Mouse (Mus musculus): ENCODE measurements around the gene Iqch. TPM values are rescaled to one million over a fixed set of nuclear protein-coding genes. Genes with fewer than 3 reads are reported as not detected.
A peak's percentile ranks its signal among the peaks of the same experiment; 100 is the strongest.
"Not testable (repeated sequence)": the region's sequence is repeated elsewhere in the genome, so short reads cannot be mapped to it uniquely, and the experiment has no call there.

The Iqch gene
- polyA plus RNA-seq, 1 experiment from 2014 or later: 0.15 TPM

DNA sequence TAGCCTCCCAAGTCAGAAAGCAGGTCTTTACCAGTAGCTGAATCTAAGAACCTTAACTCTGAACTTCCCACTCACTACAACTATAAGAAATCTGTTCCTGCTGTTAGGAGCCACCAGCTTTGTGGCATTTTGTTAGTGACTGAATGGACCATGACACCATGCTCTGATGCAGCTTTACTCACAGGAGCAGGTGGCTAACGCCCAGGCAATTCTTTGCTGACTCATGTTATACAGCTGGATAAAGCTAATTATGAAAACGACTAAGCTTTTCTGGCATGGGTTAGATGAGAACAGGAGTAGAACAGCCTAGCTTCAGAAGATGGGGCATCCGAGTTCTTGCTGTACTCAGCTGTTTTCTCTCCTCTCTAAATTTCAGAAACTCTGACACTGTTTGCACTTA is 48.7 kb downstream of the Iqch start:
- no peak overlapping the region for H3K9ac ChIP-seq (replicated peaks)
- H3K9me3 ChIP-seq: no peaks in the 10 kb centered on the region
- 78% methylated on average over 3 of the region's 3 CpGs for WGBS
- H3K4me3 ChIP-seq (replicated peaks): no peak overlapping the region
- no peaks in the 10 kb centered on the region for H3K4me1 ChIP-seq (replicated peaks)
- no peaks in the 10 kb centered on the region for H3K36me3 ChIP-seq
- H3K4me2 ChIP-seq (replicated peaks): no peak overlapping the region
- H3K27ac ChIP-seq: no peak overlapping the region
- ATAC-seq: no peak
- peaks cover 3% of the 10 kb centered on the region for H3K27me3 ChIP-seq

GRCm38 (mm10) chr9:63550701-63551100 is 51.6 kb downstream of the Iqch start:
- not testable (repeated sequence) for H3K36me3 ChIP-seq; H3K4me3 ChIP-seq (replicated peaks); H3K27ac ChIP-seq; H3K9ac ChIP-seq (replicated peaks); ATAC-seq; H3K4me1 ChIP-seq (replicated peaks); H3K27me3 ChIP-seq; H3K9me3 ChIP-seq; H3K4me2 ChIP-seq (replicated peaks)
- WGBS: 84% methylated on average over 6 of the region's 6 CpGs

DNA sequence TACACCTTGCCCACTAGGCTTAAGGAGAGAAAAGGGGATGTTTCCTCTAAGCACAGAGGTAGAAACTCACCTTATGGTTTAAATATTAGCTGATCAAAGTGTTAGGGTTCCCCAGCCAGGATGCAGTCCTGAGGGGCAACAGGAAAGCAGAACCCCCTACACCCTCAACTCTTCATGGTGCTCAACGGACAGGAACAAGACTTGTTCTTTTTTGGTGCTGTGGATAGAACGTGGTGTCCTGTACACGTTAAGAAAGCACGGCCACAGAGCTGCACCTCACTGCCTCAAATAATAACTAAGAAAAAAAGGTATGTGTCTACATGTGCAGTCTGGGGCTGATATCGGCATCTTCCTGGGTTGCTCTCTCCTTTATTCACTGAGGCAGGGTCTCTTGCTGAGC is 53.3 kb downstream of the Iqch start:
- H3K9me3 ChIP-seq: no peaks in the 10 kb centered on the region
- no peak for ATAC-seq
- no peaks in the 10 kb centered on the region for H3K36me3 ChIP-seq
- H3K4me2 ChIP-seq (replicated peaks): no peak overlapping the region
- 93% methylated on average over 5 of the region's 5 CpGs for WGBS
- H3K9ac ChIP-seq (replicated peaks): no peak overlapping the region
- H3K4me1 ChIP-seq (replicated peaks): no peaks in the 10 kb centered on the region
- H3K27ac ChIP-seq: no peak overlapping the region
- no peak overlapping the region for H3K4me3 ChIP-seq (replicated peaks)
- no peaks in the 10 kb centered on the region; the same call in 1 of the 2 replicates for H3K27me3 ChIP-seq

GRCm38 (mm10) chr9:63541926-63542325 is 60.4 kb downstream of the Iqch start:
- H3K27ac ChIP-seq: no peak overlapping the region
- H3K4me3 ChIP-seq (replicated peaks): no peak overlapping the region
- no peaks in the 10 kb centered on the region for H3K4me1 ChIP-seq (replicated peaks)
- H3K9me3 ChIP-seq: no peaks in the 10 kb centered on the region
- ATAC-seq: no peak
- no peak overlapping the region for H3K9ac ChIP-seq (replicated peaks)
- no peak overlapping the region for H3K4me2 ChIP-seq (replicated peaks)
- H3K27me3 ChIP-seq: peaks cover 6% of the 10 kb centered on the region; the same call in 1 of the 2 replicates
- no peaks in the 10 kb centered on the region for H3K36me3 ChIP-seq
- WGBS: 67% methylated on average over 7 of the region's 7 CpGs

GRCm38 (mm10) chr9:63541301-63541700 is 61.0 kb downstream of the Iqch start:
- Histone ChIP-seq H3K36me3 (no peaks in the 10 kb centered on the region), H3K27me3 (peaks cover 6% of the 10 kb centered on the region; the same call in 1 of the 2 replicates), H3K4me1 (replicated peaks) (no peaks in the 10 kb centered on the region), H3K9ac (replicated peaks) (no peak overlapping the region), H3K27ac (no peak overlapping the region), H3K9me3 (no peaks in the 10 kb centered on the region), H3K4me3 (replicated peaks) (no peak overlapping the region), H3K4me2 (replicated peaks) (no peak overlapping the region)
- no peak for ATAC-seq
- 84% methylated on average over 7 of the region's 7 CpGs for WGBS

- H3K36me3 ChIP-seq: no peaks in the 10 kb centered on the region
- peaks cover 9% of the 10 kb centered on the region; the same call in 1 of the 2 replicates for H3K27me3 ChIP-seq
- H3K27ac ChIP-seq: no peak overlapping the region
- H3K4me2 ChIP-seq (replicated peaks): no peak overlapping the region
- H3K9ac ChIP-seq (replicated peaks): no peak overlapping the region
- no peaks in the 10 kb centered on the region for H3K9me3 ChIP-seq
- no peak overlapping the region for H3K4me3 ChIP-seq (replicated peaks)
- WGBS: 91% methylated on average over 4 of the region's 4 CpGs
- ATAC-seq: no peak
- peaks cover 35% of the 10 kb centered on the region for H3K4me1 ChIP-seq (replicated peaks)
These were observed 64.8 kb downstream of the Iqch start for GRCm38 (mm10) chr9:63537489-63537888.

DNA sequence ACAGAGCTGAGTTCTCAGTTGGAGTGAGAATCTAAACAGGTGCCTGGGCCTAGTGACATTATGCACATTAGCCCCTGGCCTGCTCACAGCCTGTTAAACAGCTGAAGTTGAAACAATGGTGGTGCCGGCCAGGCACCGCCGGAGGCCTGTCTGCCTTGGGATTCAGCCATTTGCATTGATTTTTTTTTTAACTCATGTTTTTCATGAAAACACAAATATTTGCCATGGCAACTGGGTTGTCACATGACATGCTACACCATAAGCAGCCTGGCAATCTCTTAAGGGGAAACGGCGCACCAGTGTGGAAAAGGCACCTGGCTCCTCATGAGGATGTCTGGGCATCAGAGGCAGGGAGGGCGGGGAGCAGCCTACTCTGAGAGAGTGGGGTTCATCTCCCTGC is 67.3 kb downstream of the Iqch start:
- Histone ChIP-seq H3K4me3 (replicated peaks) (no peak overlapping the region), H3K4me1 (replicated peaks) (peaks cover 35% of the 10 kb centered on the region), H3K4me2 (replicated peaks) (peak overlapping the region; percentile 11; the same call in 1 of the 2 replicates), H3K27me3 (peaks cover 8% of the 10 kb centered on the region; the same call in 1 of the 2 replicates), H3K27ac (peak overlapping the region; percentile 78), H3K9me3 (no peaks in the 10 kb centered on the region), H3K9ac (replicated peaks) (no peak overlapping the region), H3K36me3 (no peaks in the 10 kb centered on the region)
- peak; percentile 85 for ATAC-seq
- 11% methylated on average over 6 of the region's 6 CpGs for WGBS

GRCm38 (mm10) chr9:63534371-63534780 is 67.9 kb downstream of the Iqch start:
- peaks cover 15% of the 10 kb centered on the region; the same call in 1 of the 2 replicates for H3K27me3 ChIP-seq
- peak; percentile 57 for ATAC-seq
- peaks cover 35% of the 10 kb centered on the region for H3K4me1 ChIP-seq (replicated peaks)
- H3K36me3 ChIP-seq: no peaks in the 10 kb centered on the region
- peak overlapping the region; percentile 78 for H3K27ac ChIP-seq
- H3K9me3 ChIP-seq: no peaks in the 10 kb centered on the region
- H3K4me2 ChIP-seq (replicated peaks): no peak overlapping the region; the same call in 1 of the 2 replicates
- H3K4me3 ChIP-seq (replicated peaks): no peak overlapping the region
- WGBS: 6% methylated on average over 7 of the region's 7 CpGs
- no peak overlapping the region for H3K9ac ChIP-seq (replicated peaks)

- Histone ChIP-seq H3K27me3 (peaks cover 15% of the 10 kb centered on the region; the same call in 1 of the 2 replicates), H3K27ac (0 out of 2 replicates have a peak overlapping the region, but pooled peaks have one; percentile 6), H3K4me2 (replicated peaks) (no peak overlapping the region), H3K36me3 (no peaks in the 10 kb centered on the region), H3K4me3 (replicated peaks) (no peak overlapping the region), H3K4me1 (replicated peaks) (peaks cover 35% of the 10 kb centered on the region), H3K9ac (replicated peaks) (no peak overlapping the region), H3K9me3 (no peaks in the 10 kb centered on the region)
- ATAC-seq: no peak
- 60% methylated on average over 9 of the region's 9 CpGs for WGBS
These were observed 69.2 kb downstream of the Iqch start for GRCm38 (mm10) chr9:63532966-63533711.

DNA sequence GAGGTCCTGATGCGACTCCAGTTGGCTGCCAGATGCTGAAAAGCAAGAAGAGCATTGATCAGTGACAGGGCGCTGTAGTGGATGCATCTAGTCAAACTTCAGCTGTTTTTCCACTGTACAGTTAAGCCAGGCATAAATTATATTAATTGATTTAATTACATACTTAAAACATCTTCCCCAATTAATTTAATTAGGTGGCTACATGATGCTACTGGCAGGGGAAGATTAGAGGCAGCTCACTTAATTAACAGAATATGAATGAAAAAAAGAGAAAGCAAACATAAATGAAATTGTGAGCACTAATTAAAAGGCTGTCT is 78.4 kb downstream of the Iqch start:
- H3K4me3 ChIP-seq (replicated peaks): no peak overlapping the region
- H3K9ac ChIP-seq (replicated peaks): no peak overlapping the region
- ATAC-seq: no peak
- no peaks in the 10 kb centered on the region for H3K9me3 ChIP-seq
- no peak overlapping the region for H3K4me2 ChIP-seq (replicated peaks)
- peaks cover 4% of the 10 kb centered on the region; the same call in 1 of the 2 replicates for H3K4me1 ChIP-seq (replicated peaks)
- 69% methylated on average over 2 of the region's 2 CpGs for WGBS
- no peak overlapping the region for H3K27ac ChIP-seq
- H3K27me3 ChIP-seq: no peaks in the 10 kb centered on the region
- no peaks in the 10 kb centered on the region for H3K36me3 ChIP-seq

DNA sequence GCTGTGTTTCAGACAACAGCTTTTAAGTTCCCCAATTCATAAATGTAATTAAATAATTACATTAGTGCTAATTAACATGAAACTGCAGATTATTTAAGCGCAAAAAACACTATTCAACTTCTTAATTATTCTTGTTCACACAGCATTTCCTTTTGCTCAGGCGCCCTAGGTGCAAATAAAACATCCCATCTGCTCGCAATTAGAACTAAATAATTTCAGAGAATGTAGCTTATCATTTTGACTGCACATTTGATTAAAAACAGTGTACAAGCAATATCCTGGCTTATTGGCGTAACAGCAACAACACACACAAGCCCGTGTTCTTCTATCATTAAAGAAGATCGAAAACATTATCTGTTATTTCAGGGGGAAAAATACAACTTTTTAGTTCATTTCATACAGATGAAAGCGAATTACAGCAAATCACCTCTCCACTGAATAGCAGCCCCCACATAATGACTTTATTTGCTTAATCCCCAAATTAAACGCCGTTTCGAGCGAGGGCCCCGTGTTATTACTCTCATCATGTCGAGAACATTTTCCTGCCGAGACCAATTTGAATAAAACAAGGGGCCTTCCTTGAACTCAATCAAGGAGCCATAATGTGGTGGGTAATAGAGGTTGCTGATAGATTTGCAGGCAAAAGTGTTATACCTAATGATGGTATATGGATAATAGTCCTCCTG is 78.9 kb downstream of the Iqch start:
- Histone ChIP-seq H3K36me3 (no peaks in the 10 kb centered on the region), H3K9me3 (no peaks in the 10 kb centered on the region), H3K9ac (replicated peaks) (no peak overlapping the region), H3K4me3 (replicated peaks) (no peak overlapping the region), H3K27me3 (no peaks in the 10 kb centered on the region), H3K4me2 (replicated peaks) (no peak overlapping the region), H3K4me1 (replicated peaks) (peaks cover 4% of the 10 kb centered on the region; the same call in 1 of the 2 replicates), H3K27ac (no peak overlapping the region)
- ATAC-seq: no peak
- 57% methylated on average over 14 of the region's 14 CpGs for WGBS

- H3K36me3 ChIP-seq: no peaks in the 10 kb centered on the region
- ATAC-seq: no peak
- no peaks in the 10 kb centered on the region for H3K4me1 ChIP-seq (replicated peaks)
- no peak overlapping the region for H3K4me3 ChIP-seq (replicated peaks)
- 74% methylated on average over 5 of the region's 5 CpGs for WGBS
- no peak overlapping the region for H3K4me2 ChIP-seq (replicated peaks)
- no peak overlapping the region for H3K27ac ChIP-seq
- H3K9me3 ChIP-seq: no peaks in the 10 kb centered on the region
- H3K27me3 ChIP-seq: peaks cover 5% of the 10 kb centered on the region; the same call in 1 of the 2 replicates
- no peak overlapping the region for H3K9ac ChIP-seq (replicated peaks)
These were observed 89.4 kb downstream of the Iqch start for GRCm38 (mm10) chr9:63512851-63513250.
